Mouse (Mus musculus) frontal cortex, postnatal 36 days (tissue): ENCODE measurements around the gene Hip1.

Experiments
- DNase-seq, 2 experiments: peaks; one replicate each; pipeline ENCODE4 v3.0.0; 2022; ENCODE audit warnings: low spot score in 2 of 2

Hip1 gene

DNA sequence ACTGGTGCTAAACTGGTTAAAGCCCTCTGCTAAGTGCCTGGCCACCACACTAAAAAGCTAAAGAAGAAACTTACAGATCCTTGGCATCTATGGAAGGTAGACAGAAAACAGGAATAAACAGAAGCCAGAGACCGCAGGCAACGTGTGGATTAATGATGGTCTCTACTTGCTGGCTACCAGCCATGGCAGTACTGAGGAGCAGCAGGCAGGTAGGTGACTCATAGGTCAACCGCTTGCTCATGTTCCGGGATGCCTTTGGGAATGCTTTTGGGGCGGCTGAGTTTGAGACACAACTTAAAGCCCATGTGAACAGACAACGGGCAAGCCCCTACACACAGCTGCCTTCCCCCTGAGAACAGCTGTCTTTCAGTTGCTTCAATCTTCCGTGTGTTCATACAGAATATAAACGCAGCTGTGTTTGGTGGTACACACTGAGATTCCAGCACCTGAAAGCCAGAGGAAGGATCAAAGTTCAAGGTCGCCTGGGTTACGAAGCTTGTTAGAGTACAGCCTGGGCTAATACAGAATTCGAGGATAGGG lies 13.5 kb downstream of the Hip1 start:
- DNase-seq, result no peak

DNA sequence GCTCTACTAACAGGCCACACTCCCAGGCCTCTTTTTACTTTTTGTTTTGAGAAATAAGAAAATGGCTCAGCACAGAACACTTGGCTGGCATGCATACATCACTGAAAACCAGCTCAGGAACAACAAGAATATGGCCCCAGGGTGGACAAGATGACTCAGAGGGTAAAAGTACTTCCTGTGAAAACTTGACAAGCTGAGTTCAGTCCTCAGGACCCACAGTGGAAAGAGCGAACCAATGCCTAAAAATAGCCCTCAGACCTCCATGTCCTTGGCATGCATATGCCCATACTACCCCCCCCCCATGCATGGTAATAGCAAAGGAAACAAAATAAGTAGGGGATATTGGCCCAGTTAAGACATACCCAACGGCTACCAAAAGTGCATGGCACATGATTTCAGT lies 15.0 kb downstream of the Hip1 start:
- DNase-seq, result no peak

DNA sequence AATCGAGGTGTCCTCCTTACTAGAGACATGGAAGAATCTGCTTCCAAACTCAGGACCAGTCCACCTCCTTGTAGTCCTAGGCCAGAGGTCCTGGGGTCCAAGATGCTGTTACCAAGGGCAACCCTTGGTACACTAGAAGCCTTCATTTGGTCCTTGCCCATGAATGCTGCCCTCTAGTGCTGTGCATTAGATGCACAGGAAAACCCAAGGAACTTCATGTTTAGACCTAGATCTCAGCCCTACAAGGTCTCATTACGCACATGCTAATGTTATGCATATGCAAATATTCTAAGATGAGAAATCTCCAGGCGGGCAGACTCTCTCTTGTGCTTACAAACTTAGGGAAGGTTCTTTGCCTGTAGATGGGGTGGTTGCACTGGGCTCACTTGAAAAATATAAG lies 15.6 kb downstream of the Hip1 start:
- no peak for DNase-seq

DNA sequence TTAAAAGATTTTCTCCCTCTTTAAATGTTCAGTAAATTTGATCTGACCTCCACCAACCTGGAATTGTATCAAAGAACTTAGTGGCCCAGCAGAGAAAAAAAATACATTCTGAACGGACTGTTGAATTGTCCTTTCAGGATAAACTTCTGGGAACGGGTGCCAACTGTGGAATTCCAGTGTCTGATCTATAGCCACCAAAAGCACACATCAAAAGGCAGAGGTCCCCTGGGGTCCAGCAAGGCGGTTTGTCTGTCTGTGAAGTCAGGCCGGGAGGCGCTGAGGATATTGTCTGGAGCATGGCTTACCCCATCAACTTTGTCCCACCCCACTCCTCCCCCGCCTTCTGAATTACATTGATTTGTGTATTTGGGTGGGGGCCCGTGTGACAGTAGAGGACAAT lies 16.9 kb downstream of the Hip1 start:
- DNase-seq, result no peak

DNA sequence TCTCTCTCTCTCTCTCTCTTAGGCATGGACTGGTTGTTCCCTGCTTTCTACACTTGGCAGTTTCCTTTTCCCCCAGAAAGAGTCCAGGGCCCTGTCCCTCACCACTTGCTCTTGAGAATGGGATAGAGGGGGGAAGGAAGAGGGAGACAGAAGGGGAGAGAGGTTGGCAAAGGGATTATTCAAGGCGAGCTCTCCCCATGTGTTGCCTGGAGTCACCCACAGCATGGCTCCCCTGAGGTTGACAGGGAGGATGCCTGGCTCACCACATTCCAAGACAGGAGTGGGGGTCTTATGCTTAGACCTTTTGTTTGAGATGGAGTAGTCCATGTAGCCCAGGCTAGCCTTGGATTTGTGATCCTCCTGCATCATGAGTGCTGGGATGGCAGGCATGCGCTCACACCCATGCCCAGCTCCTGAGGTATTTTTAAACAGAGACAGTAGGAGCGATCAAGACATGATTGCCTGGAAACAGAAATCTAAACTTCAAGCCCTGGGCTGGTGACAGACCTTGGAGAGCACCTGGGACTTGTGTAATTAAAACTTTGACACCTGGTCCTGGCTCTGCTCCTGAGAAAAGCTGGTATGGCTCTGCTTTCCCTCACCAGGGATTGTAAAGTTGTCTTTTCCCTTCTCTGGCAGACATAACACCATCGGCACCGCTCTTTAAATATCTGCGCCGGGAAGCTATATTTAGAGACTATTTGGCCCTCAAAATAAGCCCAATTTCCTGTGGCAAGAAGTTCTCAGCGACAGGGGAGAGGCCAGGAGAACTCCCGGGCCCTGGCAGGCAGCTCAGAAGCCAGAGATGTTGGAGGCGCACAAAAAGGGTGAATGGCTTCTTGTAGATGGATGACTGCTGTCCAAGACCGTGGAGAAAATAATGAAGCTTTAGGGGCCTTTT lies 20.0 kb downstream of the Hip1 start:
- DNase-seq, result peak in 1 of 2 experiments; percentile 33

DNA sequence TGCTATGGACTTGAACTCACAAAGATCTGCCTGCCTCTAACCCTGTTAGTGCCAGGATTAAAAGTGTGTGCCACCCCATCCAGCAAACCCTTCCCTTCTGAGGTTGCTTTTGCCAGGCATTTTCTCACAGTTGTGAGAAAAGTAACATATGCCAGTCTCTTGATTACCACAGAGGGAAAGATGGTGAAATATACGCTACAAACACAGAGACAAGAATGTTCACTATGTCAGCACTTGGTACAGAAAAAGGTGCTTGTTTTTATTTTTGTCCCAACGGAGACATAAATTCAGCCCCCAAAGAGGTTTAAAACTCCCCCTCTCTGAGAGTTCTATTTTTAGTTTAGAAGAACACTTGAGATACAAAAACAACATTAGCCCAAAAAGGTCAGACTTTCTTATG lies 20.8 kb downstream of the Hip1 start:
- DNase-seq, result no peak

DNA sequence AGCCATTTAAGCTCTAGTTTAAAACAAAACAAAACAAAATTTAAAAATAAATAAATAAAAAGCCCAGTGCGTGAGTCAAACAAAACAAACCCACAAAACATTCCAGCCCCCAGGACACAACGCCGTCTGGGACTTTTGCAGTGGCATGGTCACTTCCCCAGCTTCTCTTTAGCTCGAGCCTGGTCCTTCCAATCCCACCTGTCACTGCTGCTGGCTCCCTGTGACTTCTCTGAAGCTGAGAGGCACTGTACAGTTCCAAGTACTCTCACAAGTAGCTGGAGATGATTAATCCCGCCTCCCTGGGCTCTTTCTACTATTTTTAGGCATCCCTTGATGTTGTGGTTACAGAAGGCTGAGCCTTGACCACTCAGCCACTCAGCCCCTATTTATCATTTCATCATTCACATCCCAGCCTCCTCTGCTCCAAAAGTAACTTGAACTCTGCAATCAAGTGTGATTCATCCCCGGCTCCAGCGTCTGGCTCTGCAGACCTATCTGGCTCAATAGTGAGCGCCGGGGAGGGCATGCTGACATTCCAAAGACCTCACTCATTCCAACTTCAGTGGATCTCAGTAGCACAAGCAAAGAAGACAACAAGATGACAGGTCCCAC lies 22.7 kb downstream of the Hip1 start:
- no peak for DNase-seq

DNA sequence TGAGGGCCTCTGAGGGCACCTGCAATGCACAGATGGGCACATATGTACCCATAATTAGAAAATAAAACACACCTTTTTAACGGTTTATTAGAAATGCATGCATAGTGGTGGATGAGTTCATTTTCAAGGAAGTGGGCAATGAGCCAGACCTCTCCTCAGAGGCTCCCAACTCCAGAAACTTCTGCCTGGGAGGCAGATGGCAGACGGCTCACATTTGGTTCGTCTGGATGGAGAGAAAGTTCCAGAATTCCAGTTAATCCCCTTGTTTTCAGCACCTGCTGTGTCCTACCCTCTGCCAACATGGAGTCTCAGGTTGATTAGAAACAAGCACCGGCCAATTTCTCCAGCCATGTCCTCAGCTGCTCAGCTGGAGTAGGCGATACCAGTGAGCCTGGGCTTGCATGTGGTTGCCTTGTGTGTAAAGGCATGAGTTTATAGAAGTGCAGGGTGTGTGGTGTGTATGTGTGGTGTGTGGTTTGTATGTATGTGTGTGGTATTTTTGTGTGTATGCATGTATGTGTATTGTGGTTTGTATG lies 27.5 kb downstream of the Hip1 start:
- no peak for DNase-seq

DNA sequence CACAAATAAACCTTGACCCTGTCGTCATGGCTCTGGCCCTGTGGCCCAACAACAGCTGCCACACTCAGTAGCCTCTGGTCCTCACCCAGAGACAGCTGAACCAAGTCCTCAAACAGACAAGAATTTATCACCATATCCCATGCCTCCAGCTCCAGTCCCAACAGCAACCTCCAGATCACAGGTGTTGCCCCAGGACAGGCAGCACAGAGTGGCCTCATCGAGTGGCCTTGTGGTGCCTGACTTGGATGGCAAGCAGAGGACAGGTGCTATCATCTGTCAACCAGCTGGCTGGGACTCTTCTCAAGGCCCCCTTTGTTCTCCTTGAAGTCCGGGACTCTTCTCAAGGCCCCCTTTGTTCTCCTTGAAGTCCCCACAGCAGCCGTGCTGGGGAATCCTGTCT lies 31.8 kb downstream of the Hip1 start:
- DNase-seq, result no peak

DNA sequence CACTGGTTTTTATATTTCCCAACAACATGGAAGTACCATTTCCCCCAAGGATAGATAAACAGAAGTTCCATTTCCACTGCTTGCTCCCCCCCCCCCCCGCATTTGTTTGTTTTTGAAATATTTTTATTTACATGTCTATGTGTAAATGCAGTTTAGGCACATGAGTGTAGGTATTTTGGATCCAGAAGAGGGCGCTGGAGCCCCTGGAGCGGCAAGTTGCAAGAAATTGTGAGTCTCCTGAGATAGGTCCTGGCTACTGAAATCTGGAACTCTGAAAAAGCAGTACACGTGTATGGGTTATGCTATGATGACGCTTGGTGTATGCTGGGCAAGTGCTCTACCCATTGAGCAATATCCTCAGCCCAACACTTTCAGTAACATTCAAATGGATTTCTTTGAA lies 33.8 kb downstream of the Hip1 start:
- no peak for DNase-seq

DNA sequence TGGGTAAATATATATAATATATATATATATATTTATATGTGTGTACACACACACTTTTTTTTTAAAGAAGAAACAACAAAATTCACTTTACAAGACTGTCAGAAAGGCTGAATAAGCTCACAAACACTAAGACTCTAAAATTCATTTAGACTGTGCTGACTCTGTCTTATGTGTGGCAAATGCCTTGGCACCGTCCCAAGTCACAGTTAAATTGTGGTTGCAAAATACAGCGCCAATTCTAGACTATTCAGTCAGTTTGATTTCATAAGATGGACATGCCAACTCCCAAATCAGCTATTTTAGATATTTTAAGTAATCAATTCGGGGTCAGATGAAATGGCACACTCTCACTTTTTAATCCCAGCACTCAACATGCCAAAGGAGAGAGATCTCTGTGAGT lies 36.6 kb downstream of the Hip1 start:
- DNase-seq, result peak in 1 of 2 experiments; percentile 55

DNA sequence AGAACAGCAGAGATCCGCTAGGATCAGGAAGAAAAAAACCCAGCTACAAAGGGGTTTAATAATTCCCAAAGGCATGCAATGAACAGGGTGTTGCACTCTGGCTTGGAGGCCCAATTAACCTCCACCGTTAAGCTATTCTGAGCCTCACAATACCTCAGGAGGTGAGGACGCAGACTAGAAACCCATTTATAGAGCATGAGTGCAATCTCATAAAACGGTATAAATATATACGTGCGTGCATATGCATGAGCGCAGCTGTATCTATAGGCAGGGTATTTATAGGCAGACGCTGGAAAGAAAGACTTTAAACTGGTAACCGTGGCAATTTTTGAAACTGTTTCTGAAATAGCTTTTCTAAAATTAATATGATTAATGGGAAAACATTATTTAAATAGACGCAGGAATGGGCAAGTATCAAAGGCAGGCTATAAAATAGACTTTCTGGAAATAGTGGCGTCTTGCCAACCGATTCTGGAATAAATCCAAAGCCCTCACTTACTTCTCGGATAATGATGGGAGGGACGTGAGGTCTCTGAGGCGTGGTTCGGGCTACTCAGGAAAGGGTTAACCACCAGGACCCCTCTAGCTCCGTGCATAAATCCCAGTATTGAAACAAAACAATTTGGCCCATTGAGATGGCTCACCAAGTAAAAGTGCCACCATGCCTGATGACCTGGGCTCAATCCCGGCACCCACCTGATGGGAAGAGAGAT lies 37.2 kb downstream of the Hip1 start:
- peak in 1 of 2 experiments; percentile 43 for DNase-seq

DNA sequence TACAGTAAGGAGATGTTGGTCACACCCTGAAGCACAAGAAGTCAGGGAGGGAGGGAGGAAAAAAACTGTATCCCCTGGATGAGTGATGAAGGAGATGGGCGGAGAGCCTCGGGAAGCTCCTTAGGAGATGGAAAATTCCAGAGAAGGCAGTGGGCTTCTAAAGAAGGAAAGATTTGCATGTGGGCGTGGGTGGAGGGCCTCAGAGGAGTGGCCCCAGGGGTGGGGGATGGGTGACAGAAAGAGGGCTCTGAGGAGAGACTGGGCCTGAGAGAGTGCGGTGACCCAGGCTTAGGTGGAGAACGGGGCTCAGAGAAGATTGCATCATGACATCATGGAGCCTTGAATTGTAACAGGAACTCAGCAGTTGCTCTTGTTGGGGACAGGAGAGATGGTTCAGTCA lies 39.5 kb downstream of the Hip1 start:
- DNase-seq, result no peak

DNA sequence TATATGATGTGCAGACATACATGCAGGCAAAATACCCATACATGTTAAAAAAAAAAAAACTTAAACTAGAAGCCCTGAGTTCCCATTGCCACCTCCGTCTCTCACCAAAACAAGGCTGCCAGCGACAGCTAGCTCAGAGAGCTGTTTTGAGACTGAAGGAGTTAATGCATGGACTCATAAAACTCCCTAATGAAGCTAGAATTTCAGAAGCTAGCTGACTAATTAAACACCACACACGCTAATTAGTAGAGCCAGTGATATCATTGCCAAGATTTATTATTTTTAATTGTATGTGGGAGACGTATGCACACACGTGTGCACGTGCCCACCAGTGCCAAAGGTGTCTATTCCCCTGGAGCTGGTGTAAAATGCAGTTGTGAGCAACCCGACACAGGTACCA lies 42.0 kb downstream of the Hip1 start:
- DNase-seq, result no peak

DNA sequence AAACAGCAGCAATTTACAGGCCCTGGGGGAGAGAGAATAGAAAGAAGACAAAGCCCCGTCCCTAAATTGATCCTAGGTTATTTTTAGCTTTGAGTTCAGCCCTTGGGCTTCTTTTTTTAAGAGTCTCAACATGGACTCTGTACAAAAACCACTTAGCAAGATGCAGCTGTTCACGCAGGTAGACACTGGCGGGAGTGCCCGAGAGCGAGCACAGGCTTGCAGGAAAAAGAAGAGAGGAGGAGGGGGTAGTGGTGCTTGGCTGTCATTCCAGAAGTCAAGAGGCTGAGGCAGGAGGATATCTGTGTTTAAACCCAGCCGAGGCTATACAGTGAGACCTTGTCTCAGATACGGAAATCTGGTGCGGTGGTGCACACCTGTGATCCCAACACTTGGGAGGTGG lies 42.9 kb downstream of the Hip1 start:
- DNase-seq, result no peak

DNA sequence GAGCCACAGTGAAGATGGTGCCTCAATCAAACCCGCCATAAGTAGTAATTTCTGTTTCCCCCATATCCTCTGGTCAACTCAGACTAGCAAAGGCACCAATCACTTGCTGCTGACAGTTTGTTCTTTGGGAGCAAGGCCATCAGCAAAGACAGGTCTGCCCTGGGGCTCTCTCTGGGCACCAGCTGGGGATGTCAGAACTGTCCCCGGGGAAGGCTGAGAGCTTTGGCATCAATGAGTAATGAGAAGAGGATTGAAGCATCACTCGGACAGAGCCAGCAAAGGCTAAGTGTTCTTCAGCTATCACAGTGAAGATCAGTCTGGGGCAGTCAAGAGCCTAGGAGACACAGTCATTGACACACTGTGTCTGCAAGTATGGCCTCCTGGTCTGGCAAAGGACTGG lies 46.0 kb downstream of the Hip1 start:
- DNase-seq, result no peak

DNA sequence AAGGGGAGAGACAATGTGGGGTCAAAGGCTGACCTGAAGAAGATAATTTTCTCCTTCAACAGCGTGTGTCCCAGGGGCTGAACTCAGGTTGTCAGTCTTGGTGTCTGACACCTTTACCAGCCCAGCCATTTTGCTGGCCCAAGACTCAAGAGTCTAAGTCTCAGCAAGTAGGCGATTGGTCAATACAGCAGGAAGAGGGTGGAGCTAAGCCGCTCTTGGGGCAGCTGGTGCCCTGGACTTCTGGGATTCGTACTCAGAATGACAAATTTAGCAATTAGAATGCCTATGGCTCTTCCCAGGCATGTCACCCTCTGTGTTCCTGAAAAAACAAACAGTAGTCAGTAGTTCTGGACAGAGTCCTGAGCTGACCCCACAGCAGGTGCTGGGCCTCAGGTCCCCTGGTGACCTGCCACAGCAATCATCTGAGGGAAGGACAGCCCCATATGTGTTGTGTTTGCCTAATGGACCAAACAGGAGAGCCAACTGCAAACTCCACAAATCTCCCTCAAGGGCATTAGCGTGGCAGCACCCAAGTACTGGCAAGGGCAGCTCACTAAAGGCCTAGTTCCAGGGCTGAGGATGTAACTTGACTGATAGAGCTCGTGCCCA lies 47.5 kb downstream of the Hip1 start:
- DNase-seq, result no peak

DNA sequence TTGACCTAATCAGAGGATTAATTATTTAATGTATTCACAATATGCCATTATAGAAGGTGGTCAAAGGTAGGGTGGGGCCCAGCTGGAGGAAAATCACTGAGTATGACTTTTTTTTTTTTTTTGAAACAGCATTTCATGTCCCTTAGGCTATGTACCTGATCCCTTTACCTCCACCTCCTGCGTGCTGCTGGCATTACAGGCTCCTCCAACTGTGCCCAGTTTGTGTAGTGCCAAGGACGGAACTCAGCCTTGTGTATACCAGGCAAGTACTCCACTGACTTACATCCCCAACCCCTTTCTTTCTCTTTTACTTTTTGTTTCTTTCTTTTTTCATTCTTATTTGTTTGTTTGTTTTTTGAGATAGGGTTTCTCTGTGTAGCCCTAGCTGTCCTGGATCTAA lies 48.4 kb downstream of the Hip1 start:
- DNase-seq, result no peak

DNA sequence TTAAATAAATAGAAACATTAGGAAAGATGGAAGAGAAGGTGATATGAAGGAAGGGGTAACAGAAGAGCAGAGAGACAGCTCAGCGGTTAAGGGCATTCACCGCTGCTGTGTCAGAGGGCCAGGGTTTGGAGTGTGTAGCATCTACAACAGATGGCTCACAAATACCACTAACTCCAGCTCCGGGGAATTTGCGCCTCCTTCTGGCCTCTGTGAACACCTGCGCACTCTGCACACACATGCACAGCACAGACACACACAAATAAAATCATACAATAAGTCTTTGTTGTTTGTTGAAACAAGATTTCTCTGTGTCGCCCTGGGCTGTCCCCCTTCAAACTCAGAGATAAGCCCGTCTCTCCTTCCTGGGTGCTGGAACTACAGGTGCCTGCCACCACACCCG lies 49.4 kb downstream of the Hip1 start:
- no peak for DNase-seq

DNA sequence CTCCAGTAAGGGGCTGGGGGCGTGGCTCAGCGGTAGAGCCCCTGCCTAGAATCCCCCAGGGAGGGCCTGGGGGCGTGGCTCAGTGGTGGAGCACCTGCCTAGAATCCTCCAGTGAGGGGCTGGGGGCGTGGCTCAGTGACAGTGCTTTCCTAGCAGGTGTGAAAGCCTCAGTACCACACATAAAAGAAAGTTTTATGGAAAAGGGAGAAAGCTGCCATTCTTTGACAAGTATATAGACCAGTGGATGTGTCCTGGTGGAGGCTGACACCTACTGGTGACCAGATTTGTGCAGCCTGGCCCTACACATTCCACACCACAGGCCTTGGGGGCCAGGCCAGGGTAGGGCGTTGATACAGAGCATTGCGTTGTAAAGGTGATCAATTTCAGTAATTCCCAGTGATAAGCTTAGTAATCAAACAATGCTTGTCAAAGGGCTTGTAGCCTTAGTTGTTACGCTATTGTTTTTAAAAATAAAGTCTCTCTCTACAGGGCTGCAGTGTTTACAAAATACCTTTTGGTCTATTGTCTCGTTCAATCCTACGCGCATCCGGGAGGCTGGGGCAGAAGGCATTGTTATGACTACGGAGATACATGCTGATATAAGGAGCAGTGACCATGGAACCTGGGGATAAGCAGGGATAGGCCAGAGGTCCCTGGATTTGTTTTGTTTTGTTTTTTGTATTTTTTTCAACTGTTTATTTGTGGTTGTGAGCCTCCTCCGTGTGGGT lies 50.6 kb downstream of the Hip1 start:
- no peak for DNase-seq

DNA sequence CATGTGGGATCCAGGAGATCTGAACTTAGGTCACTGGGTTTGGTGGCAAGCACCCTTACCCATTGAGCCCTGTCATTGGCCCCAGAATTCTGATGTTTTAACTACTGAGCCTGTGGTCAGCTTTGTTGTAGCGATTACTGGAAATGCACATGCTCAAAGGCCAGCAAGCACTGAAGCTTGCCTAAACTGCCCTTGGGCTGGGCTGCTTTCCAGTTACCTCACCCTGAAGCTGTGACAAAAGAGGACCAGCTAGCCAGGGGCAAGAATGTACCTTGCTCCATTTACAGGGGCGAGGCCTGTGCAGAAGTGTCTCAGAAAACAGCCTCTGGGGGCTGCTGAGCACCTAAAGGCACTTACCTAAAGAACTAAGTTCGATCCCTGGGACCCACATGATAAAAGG lies 51.8 kb downstream of the Hip1 start:
- DNase-seq, result no peak
